Mouse (Mus musculus) kidney, adult 2 months (tissue): ENCODE results near the gene Slx1b.

Experiments used
- CTCF ChIP-seq: fragments of 200-500 bp; conservative IDR thresholded peaks from 2 replicates; pipeline ENCODE4 v1.5.1; 2011; ENCODE audit warnings: low read depth, mild to moderate bottlenecking, control low read depth, low read length, moderate library complexity, mixed read lengths; ENCODE audit not compliant: insufficient read depth, insufficient read length
- POLR2A ChIP-seq: fragments of 200-500 bp; IDR thresholded peaks from one replicate; pipeline ENCODE4 v1.6.1; 2011; ENCODE audit warnings: low read depth, low read length, control low read depth

DNA sequence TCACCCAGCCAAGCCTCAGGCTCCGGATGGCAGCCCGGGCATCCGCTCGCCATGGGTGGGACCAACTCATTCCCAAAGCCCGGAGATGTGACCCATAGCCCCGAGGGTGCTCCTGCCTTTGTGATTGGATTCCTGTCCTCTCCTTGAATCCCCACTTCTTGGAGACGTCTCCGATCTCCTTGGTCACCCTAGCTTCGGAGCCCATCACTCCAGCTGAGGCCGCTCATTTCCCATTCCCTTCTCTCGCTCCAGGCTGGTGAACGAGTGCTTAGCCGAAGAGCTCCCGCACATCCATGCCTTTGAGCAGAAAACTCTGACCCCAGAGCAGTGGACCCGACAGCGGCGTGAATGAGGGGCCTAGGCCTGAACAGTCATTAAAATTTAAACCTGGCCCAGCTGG is 719 bp upstream of the Slx1b start:
- TF ChIP-seq POLR2A (no peak), CTCF (no peak)
